Mouse (Mus musculus) liver, adult 2 months (tissue): Measurements from ENCODE around the gene Gm21983.

Experiments
- CTCF ChIP-seq: fragments of 200-500 bp; IDR thresholded peaks from 2 replicates; pipeline ENCODE4 v1.5.1; 2011; ENCODE audit warnings: low read depth, low read length, control low read depth
- POLR2A ChIP-seq: fragments of 200-500 bp; IDR thresholded peaks from 2 replicates; pipeline ENCODE4 v1.6.1; 2011; ENCODE audit warnings: low read length, control low read depth; ENCODE audit not compliant: insufficient read depth; ENCODE audit errors: extremely low read depth

DNA sequence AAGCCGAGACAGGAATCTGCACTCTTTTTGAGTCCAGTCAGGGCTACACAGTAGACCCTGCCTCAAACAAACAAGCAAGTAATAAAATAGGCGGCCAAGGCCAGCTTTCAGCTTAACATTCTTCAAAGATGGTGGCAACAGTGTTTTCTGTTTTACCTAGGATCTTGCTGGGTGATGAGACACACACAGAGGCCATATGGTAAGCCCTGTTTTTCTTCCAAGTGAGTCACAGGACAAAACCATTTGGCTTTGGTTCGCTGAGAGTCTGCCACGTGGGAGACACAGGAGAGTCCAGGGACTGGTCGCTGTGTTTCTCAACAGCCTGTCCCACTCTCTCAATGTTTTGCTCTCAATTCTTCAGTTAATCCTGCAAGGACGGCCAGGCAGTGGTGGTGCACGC, 37.7 kb upstream of the Gm21983 start:
- TF ChIP-seq CTCF: no peak
- TF ChIP-seq POLR2A: no peak
